Mouse (Mus musculus): Measurements from ENCODE around the gene A930033H14Rik. TPM values are rescaled to one million over a fixed set of nuclear protein-coding genes. Genes with fewer than 3 reads are reported as not detected.
A peak's percentile ranks its signal among the peaks of the same experiment; 100 is the strongest.

The A930033H14Rik gene
- polyA plus RNA-seq, 1 experiment = not detected

DNA sequence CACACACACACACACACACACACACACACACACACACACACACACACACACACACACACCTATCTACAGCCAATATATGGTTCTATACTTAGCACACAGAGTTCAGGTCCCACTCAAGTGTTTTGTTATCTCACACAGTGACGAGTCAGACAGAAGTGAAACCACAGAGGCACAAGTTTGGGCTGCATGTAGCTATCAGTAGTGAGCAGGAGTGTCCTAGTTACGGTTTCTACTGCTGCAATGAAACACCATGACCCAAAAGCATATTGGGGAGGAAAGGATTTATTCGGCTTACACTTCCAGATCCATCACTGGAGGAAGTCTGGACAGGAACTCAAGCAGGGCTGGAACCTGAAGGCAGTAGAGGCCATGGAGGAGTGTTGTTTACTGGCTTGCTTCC lies 9.1 kb upstream of the A930033H14Rik start:
- TF ChIP-seq CTCF (IDR thresholded peaks at IDR 0.05; ENCODE audit: control insufficient read depth, insufficient read depth, low read length) (no peak), POLR2A (IDR thresholded peaks at IDR 0.05; ENCODE audit: borderline replicate concordance, control insufficient read depth, low read depth, low read length) (no peak)
- no peak overlapping the region for H3K27ac ChIP-seq (ENCODE audit: control insufficient read depth, insufficient read depth, low read depth, low read length, poor library complexity)
- H3K4me1 ChIP-seq (ENCODE audit: control insufficient read depth, insufficient read depth, low read length) = peaks cover 3% of the 10 kb centered on the region; the same call in 1 of the 2 replicates
- no peak overlapping the region for H3K4me3 ChIP-seq (replicated peaks; ENCODE audit: control insufficient read depth, low read depth, low read length)
- 15% methylated on average over 3 of the region's 3 CpGs for WGBS

GRCm38 (mm10) chr10:69221148-69221547 lies 8.2 kb upstream of the A930033H14Rik start:
- Histone ChIP-seq H3K27ac (ENCODE audit: control insufficient read depth, insufficient read depth, low read depth, low read length, poor library complexity) (no peak overlapping the region), H3K4me3 (replicated peaks; ENCODE audit: control insufficient read depth, low read depth, low read length) (no peak overlapping the region), H3K4me1 (ENCODE audit: control insufficient read depth, insufficient read depth, low read length) (peaks cover 3% of the 10 kb centered on the region; the same call in 1 of the 2 replicates)
- TF ChIP-seq POLR2A (IDR thresholded peaks at IDR 0.05; ENCODE audit: borderline replicate concordance, control insufficient read depth, low read depth, low read length) (no peak), CTCF (IDR thresholded peaks at IDR 0.05; ENCODE audit: control insufficient read depth, insufficient read depth, low read length) (no peak)
- 88% methylated on average over 9 of the region's 9 CpGs for WGBS

DNA sequence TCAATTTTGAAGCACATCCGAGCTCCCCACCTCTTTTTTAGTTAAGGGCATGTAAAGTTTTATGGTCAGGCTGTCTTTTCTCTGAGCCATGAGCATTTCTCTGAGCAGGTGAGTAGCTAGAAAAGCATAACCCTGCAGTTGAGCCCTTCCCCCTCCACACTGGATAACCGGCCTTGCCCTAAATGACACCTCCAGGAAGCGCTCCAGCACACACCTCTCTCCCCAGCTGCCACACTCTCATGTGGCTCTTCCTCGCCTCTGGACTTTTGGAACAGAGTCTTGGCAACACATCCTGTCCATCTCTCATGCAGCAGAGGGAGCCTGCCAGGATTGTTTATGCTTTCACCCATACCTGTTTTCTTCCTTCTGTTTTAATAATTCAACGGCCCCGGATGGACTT lies 7.4 kb upstream of the A930033H14Rik start:
- WGBS = 73% methylated on average over 6 of the region's 6 CpGs
- peaks cover 3% of the 10 kb centered on the region; the same call in 1 of the 2 replicates for H3K4me1 ChIP-seq (ENCODE audit: control insufficient read depth, insufficient read depth, low read length)

DNA sequence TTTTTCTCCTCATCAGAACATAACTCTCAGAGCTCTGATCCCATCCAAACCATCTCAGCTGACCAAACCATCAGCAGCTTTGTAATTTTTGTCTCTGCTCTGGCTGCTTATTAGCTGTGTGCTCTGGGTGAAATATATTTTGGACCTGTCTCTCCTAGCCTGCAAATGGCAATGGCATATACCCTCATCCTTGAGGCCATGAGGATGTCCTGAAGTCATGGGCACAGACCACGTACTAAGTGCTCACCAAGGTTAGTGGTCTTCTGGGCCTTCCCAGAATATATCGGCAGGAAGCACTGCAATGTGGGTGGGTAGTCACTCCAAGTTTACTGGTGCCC lies 6.4 kb upstream of the A930033H14Rik start:
- H3K27ac ChIP-seq (ENCODE audit: control insufficient read depth, insufficient read depth, low read depth, low read length, poor library complexity) = no peak overlapping the region
- TF ChIP-seq POLR2A (IDR thresholded peaks at IDR 0.05; ENCODE audit: borderline replicate concordance, control insufficient read depth, low read depth, low read length) (no peak), CTCF (IDR thresholded peaks at IDR 0.05; ENCODE audit: control insufficient read depth, insufficient read depth, low read length) (no peak)
- 71% methylated on average over 2 of the region's 2 CpGs for WGBS
- H3K4me3 ChIP-seq (replicated peaks; ENCODE audit: control insufficient read depth, low read depth, low read length) = no peak overlapping the region
- peaks cover 3% of the 10 kb centered on the region; the same call in 1 of the 2 replicates for H3K4me1 ChIP-seq (ENCODE audit: control insufficient read depth, insufficient read depth, low read length)

More for the DNA sequence above, 7.4 kb upstream of the A930033H14Rik start:
- Histone ChIP-seq H3K4me3 (replicated peaks; ENCODE audit: control insufficient read depth, low read depth, low read length) (no peak overlapping the region), H3K27ac (ENCODE audit: control insufficient read depth, insufficient read depth, low read depth, low read length, poor library complexity) (no peak overlapping the region)
- TF ChIP-seq POLR2A (IDR thresholded peaks at IDR 0.05; ENCODE audit: borderline replicate concordance, control insufficient read depth, low read depth, low read length) = no peak
- no peak for TF ChIP-seq CTCF (IDR thresholded peaks at IDR 0.05; ENCODE audit: control insufficient read depth, insufficient read depth, low read length)

DNA sequence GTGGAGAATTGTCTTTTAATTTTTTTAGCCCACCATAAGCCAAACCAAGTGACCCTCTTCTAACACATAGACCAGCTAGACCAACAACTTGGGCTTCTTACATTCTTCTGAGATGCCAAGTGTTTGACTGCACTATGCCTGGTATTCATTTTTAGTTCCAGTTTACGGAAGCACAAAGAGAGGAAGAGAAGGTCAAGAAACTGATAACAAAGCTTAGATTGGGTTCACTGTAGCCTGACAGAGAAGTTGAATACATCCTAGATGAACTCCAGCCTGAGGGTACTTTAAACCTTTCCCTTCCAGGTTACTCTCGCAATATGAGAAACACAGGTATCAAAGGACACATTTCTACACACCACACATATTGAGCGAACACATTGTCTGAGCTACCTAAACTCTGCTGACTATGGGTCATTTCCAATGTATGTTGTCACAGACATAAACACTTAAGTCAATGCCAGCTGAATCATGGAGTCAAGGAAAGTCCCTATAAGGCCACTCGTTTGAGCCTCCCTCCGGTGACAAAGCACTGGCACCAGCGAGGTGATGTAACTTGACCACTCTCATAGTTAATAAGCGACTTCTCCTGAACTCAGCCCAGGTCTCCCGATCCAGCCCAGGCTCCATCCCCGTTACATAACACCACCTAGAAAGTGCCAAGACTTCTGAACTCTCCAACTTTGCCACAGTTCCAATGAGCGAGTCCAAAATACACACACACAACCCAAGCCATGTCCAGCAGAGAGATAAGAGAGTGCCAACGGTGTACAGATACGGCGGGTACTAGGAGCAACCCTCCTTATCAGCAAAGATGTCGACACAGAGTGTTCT lies 5.8 kb upstream of the A930033H14Rik start:
- no peak overlapping the region for H3K4me3 ChIP-seq (replicated peaks; ENCODE audit: control insufficient read depth, low read depth, low read length)
- peaks cover 4% of the 10 kb centered on the region; the same call in 1 of the 2 replicates for H3K4me1 ChIP-seq (ENCODE audit: control insufficient read depth, insufficient read depth, low read length)
- H3K27ac ChIP-seq (ENCODE audit: control insufficient read depth, insufficient read depth, low read depth, low read length, poor library complexity) = no peak overlapping the region
- 63% methylated on average over 14 of the region's 14 CpGs for WGBS
- TF ChIP-seq CTCF (IDR thresholded peaks at IDR 0.05; ENCODE audit: control insufficient read depth, insufficient read depth, low read length) (no peak), POLR2A (IDR thresholded peaks at IDR 0.05; ENCODE audit: borderline replicate concordance, control insufficient read depth, low read depth, low read length) (no peak)

DNA sequence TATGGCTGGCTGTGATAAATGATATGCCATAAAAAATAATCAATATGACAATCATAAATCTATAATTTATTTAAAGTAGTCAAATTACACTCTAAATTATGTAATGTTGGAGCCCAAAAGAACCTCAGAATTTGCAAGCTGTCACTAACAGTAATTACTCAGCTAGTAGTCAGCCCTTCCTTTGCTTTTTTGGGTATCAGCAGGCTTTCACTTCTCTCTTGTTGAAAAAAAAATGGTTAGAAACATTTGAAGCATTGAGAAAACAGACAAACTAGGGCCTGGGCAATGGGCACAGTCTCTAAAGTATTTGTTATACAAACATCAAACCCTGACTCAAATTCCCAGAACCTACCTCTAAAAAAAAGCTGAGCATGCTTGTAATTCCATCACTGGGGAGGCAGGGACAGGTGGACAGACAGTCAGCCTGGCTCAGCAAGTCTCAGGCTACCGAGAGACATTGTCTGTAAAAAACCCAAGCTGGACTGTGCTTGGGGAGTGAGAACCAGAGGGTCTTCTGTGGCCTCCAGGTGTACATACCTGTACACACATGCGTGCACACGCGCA lies 4.3 kb upstream of the A930033H14Rik start:
- no peak overlapping the region for H3K27ac ChIP-seq (ENCODE audit: control insufficient read depth, insufficient read depth, low read depth, low read length, poor library complexity)
- peaks cover 4% of the 10 kb centered on the region; the same call in 1 of the 2 replicates for H3K4me1 ChIP-seq (ENCODE audit: control insufficient read depth, insufficient read depth, low read length)
- no peak overlapping the region for H3K4me3 ChIP-seq (replicated peaks; ENCODE audit: control insufficient read depth, low read depth, low read length)
- 87% methylated on average over 4 of the region's 4 CpGs for WGBS
- no peak for TF ChIP-seq POLR2A (IDR thresholded peaks at IDR 0.05; ENCODE audit: borderline replicate concordance, control insufficient read depth, low read depth, low read length)
- no peak for TF ChIP-seq CTCF (IDR thresholded peaks at IDR 0.05; ENCODE audit: control insufficient read depth, insufficient read depth, low read length)

DNA sequence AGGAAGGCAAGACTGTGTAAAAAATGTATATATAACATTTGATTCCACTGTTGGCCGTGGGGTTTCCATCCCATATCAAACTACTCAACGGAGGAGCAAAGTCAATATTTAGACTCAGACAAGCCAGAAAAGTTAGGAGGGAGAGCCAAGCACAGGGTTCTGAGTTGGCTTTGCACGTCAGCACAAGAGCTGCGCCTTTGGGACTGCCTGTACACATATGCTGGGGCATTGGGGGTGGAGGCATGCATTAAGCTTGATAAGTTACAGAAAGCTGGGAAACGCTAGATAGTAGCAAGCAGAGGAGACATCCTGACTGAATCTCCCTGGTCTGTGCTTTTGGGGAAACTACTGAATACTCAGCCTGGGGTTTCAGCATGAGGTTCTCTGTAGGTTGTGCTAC lies 1.1 kb upstream of the A930033H14Rik start:
- WGBS = 45% methylated on average over 5 of the region's 5 CpGs
- TF ChIP-seq CTCF (IDR thresholded peaks at IDR 0.05; ENCODE audit: control insufficient read depth, insufficient read depth, low read length) (no peak), POLR2A (IDR thresholded peaks at IDR 0.05; ENCODE audit: borderline replicate concordance, control insufficient read depth, low read depth, low read length) (no peak)

GRCm38 (mm10) chr10:69213451-69213877 lies 566 bp upstream of the A930033H14Rik start:
- TF ChIP-seq CTCF (IDR thresholded peaks at IDR 0.05; ENCODE audit: control insufficient read depth, insufficient read depth, low read length) (no peak), POLR2A (IDR thresholded peaks at IDR 0.05; ENCODE audit: borderline replicate concordance, control insufficient read depth, low read depth, low read length) (no peak)
- Histone ChIP-seq H3K4me3 (replicated peaks; ENCODE audit: control insufficient read depth, low read depth, low read length) (peak overlapping the region; percentile 84), H3K4me1 (ENCODE audit: control insufficient read depth, insufficient read depth, low read length) (peaks cover 5% of the 10 kb centered on the region; the same call in 1 of the 2 replicates), H3K27ac (ENCODE audit: control insufficient read depth, insufficient read depth, low read depth, low read length, poor library complexity) (peak overlapping the region; percentile 84)
- WGBS = under 1% methylated on average over 21 of the region's 21 CpGs

More for the DNA sequence above, 1.1 kb upstream of the A930033H14Rik start:
- peaks cover 5% of the 10 kb centered on the region; the same call in 1 of the 2 replicates for H3K4me1 ChIP-seq (ENCODE audit: control insufficient read depth, insufficient read depth, low read length)
- H3K27ac ChIP-seq (ENCODE audit: control insufficient read depth, insufficient read depth, low read depth, low read length, poor library complexity) = no peak overlapping the region
- no peak overlapping the region for H3K4me3 ChIP-seq (replicated peaks; ENCODE audit: control insufficient read depth, low read depth, low read length)
